Mouse (Mus musculus) left cerebral cortex, adult 2 months (tissue): ENCODE measurements around the gene Zfp819. TPM values are rescaled to one million over a fixed set of nuclear protein-coding genes. Genes with fewer than 3 reads are reported as not detected.

Source experiments
- DNase-seq, 2 experiments: peaks; one replicate each; pipeline ENCODE4 v3.0.0; 2021 to 2022; ENCODE audit warnings: low spot score in 2 of 2, mixed read lengths in 1 of 2; ENCODE audit errors: extremely low spot score in 1 of 2
- H3K27ac ChIP-seq: fragments of 200-600 bp; 2 replicates; pipeline ENCODE4 v1.8.1; 2022
- H3K4me3 ChIP-seq: fragments of 200-600 bp; 2 replicates; pipeline ENCODE4 v1.8.1; 2022
- CTCF ChIP-seq: fragments of 200-600 bp; IDR thresholded peaks from 2 replicates; pipeline ENCODE4 v1.8.1; 2022; ENCODE audit warnings: antibody characterized with exemption, mild to moderate bottlenecking, moderate library complexity
- intact Hi-C: fragments of 180-260 bp; cut with DNase I; formaldehyde crosslinking; loops from one replicate; pipeline ENCODE4 v1.15.1; 2025
- long read RNA-seq, 2 experiments: library from polyadenylated mRNA; stranded (forward); transcript quantifications; one replicate each; pipeline ENCODE4 v2.0.0; 2021; ENCODE audit warnings: borderline mapping rate in 2 of 2
- total RNA-seq, 2 experiments: library from RNA; stranded (reverse); gene quantifications; 2 replicates each; pipeline ENCODE4 v1.2.3; 2021

Gene Zfp819
- under 1 TPM; 0.16 to 0.25 TPM for total RNA-seq
- long read RNA-seq, experiment 1, result 0 reads
- long read RNA-seq, experiment 2, result 0 reads

- H3K27ac ChIP-seq, result no peak within 1 kb of the TSS
- H3K4me3 ChIP-seq, result peak within 1 kb of the TSS; percentile 46
- peak; percentile 7 for TF ChIP-seq CTCF
- intact Hi-C loops, result loop anchor here (2.0 to 5.0 kb wide), 2 partner anchors 26 to 60 kb away; no protein-coding TSS in a partner anchor
- DNase-seq, result peak; percentile 61 to 67
These were observed at the start of gene Zfp819 for GRCm38 (mm10) chr7:43606896-43607742. Zfp819 (plus strand) TSS chr7:43607169.

DNA sequence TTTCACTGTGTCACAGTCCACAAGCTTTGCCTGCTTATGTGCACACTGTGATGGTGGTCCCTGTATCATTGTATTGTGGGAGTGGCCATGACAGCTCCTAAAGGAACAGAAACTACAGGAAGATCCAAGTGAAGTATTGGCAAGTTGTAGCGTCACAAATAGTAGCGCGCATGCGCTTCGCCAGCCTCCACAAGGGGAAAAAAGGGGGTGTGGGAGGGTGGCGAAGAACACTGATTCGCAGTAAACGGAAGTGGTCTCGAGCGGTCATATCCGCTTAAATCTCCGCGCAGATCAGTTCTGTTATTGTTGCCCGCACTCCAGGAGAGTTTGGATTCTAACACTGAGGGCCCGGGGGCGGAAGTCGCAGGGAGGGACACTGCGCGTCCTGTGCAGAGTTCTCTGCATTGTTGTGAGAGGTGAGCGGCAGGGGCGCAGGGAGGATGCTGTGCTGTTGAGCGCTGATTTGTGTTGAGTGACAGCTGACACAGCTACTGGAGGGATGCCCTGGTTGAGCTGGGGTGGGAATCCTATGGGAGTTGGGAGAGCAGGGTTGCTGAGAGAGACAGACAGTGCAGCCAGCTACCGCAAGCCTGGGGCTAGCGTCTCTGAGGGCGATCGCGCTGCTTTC lies 44.8 kb upstream of the Zfp819 start, which contains the start of gene Zfp658:
TSS of gene Zfp658 (plus strand) at position 251 of the 628 bp plus-strand sequence.
- intact Hi-C loops, result loop anchor here (1.0 kb wide), 1 partner anchor 17 kb away; the partner anchor contains the start of gene Zfp719
- H3K27ac ChIP-seq, result peak within 1 kb of the TSS; percentile 70
- DNase-seq, result peak; percentile 85 to 86
- peak; percentile 5; the same call in 1 of the 2 replicates for TF ChIP-seq CTCF
- peak within 1 kb of the TSS; percentile 73 for H3K4me3 ChIP-seq

GRCm38 (mm10) chr7:43562651-43563070 lies 44.3 kb upstream of the Zfp819 start:
- intact Hi-C loops, result loop anchor here (1.0 kb wide), 1 partner anchor 17 kb away; the partner anchor contains the start of gene Zfp719
- H3K4me3 ChIP-seq, result peak overlapping the region; percentile 73

GRCm38 (mm10) chr7:43563300-43563699 lies 43.7 kb upstream of the Zfp819 start:
- no peak for TF ChIP-seq CTCF
- no peak for DNase-seq
- Histone ChIP-seq H3K4me3 (peak overlapping the region; percentile 73), H3K27ac (no peak overlapping the region; the same call in 1 of the 2 replicates)
- intact Hi-C loops, result no loop called here

More at GRCm38 (mm10) chr7:43562651-43563070, 44.3 kb upstream of the Zfp819 start:
- TF ChIP-seq CTCF, result no peak
- H3K27ac ChIP-seq, result peak overlapping the region; percentile 70
- DNase-seq, result no peak

- Histone ChIP-seq H3K4me3 (no peak overlapping the region), H3K27ac (no peak overlapping the region)
- no peak for TF ChIP-seq CTCF
- intact Hi-C loops, result no loop called here
- DNase-seq, result no peak
These were observed 35.8 kb upstream of the Zfp819 start for GRCm38 (mm10) chr7:43571216-43571615.

- DNase-seq, result peak; percentile 89 to 93
- Histone ChIP-seq H3K27ac (peak within 1 kb of the TSS; percentile 89), H3K4me3 (peak within 1 kb of the TSS; percentile 69)
- no peak for TF ChIP-seq CTCF
- intact Hi-C loops, result loop anchor here (1.0 to 10.0 kb wide), 5 partner anchors 17 to 315 kb away; partner anchors contain the start of genes Zfp658, Zfp715 and Zfp819
These were observed 27.4 kb upstream of the Zfp819 start, which contains the start of gene Zfp719 for GRCm38 (mm10) chr7:43579440-43580171. Zfp719 (plus strand) TSS chr7:43579610.

DNA sequence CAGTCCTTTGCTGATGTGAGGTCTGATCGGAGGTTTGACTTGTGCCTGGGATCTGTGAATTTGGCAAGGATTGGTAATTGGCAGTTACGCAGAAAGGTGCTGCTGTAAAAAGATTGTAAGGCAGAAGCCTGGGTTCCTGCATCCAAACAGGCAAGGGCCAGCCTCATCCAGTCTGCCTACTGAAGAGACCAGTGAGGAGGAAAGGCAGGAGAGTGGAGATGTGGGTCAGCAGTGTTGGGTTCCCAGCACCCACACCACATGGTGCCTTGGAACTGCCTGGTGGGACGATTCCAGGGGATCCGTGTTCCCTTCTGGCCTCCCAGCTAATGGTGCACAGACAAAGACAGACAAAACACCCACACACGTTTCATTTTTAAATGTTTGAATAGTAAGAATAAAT lies 26.4 kb upstream of the Zfp819 start:
- no peak for DNase-seq
- Histone ChIP-seq H3K4me3 (peak overlapping the region; percentile 69), H3K27ac (peak overlapping the region; percentile 89)
- intact Hi-C loops, result loop anchor here (2.0 to 10.0 kb wide), 2 partner anchors 26 to 314 kb away; partner anchors contain the start of gene Zfp819
- no peak for TF ChIP-seq CTCF

- DNase-seq, result no peak
- intact Hi-C loops, result loop anchor here (10.0 kb wide), 1 partner anchor 310 kb away; no protein-coding TSS in a partner anchor
- Histone ChIP-seq H3K27ac (no peak overlapping the region), H3K4me3 (no peak overlapping the region)
- peak; percentile 47 for TF ChIP-seq CTCF
These were observed 22.2 kb upstream of the Zfp819 start for GRCm38 (mm10) chr7:43584790-43585189.

GRCm38 (mm10) chr7:43601884-43602283 lies 5.1 kb upstream of the Zfp819 start:
- no peak overlapping the region for H3K4me3 ChIP-seq
- no peak for TF ChIP-seq CTCF
- intact Hi-C loops, result no loop called here
- H3K27ac ChIP-seq, result no peak overlapping the region
- DNase-seq, result no peak

GRCm38 (mm10) chr7:43607743-43608287 lies 846 bp downstream of the Zfp819 start:
- no peak overlapping the region for H3K4me3 ChIP-seq
- no peak for TF ChIP-seq CTCF
- intact Hi-C loops, result loop anchor here (2.0 to 5.0 kb wide), 2 partner anchors 27 to 59 kb away; no protein-coding TSS in a partner anchor
- no peak for DNase-seq
- H3K27ac ChIP-seq, result no peak overlapping the region

- no peak overlapping the region for H3K27ac ChIP-seq
- intact Hi-C loops, result loop anchor here (5.0 kb wide), 1 partner anchor 59 kb away; no protein-coding TSS in a partner anchor
- no peak overlapping the region for H3K4me3 ChIP-seq
- no peak for DNase-seq
- no peak for TF ChIP-seq CTCF
These were observed 1.4 kb downstream of the Zfp819 start for GRCm38 (mm10) chr7:43608316-43608824.
